Mouse (Mus musculus) hindbrain, embryonic 11.5 days (tissue): ENCODE data around the gene Tmem115. TPM values are rescaled to one million over a fixed set of nuclear protein-coding genes. Genes with fewer than 3 reads are reported as not detected.

Experiments used
- ATAC-seq: fragments of 200-750 bp; cut with Nextera tagmentation; 2 replicates; pipeline ENCODE4 v1.8.0; 2017; ENCODE audit warnings: mild to moderate bottlenecking, moderate TSS enrichment, moderate library complexity; ENCODE audit not compliant: low FRiP score
- DNase-seq: peaks from one replicate; pipeline ENCODE4 v3.0.0-alpha.2; 2015; ENCODE audit warnings: low spot score
- H3K27ac ChIP-seq: fragments of 300-500 bp; sonication (generic); 2 replicates; pipeline ENCODE4 v1.5.1; 2014; ENCODE audit warnings: mild to moderate bottlenecking, low read depth, low read length
- H3K27me3 ChIP-seq: fragments of 300-500 bp; sonication (generic); 2 replicates; pipeline ENCODE4 v1.6.1; 2014; ENCODE audit warnings: mild to moderate bottlenecking, low read length, moderate library complexity, mixed read lengths; ENCODE audit not compliant: control insufficient read depth, insufficient read depth
- H3K36me3 ChIP-seq: fragments of 300-500 bp; sonication (generic); 2 replicates; pipeline ENCODE4 v1.6.1; 2014; ENCODE audit warnings: mild to moderate bottlenecking, low read length, moderate library complexity, mixed read lengths; ENCODE audit not compliant: control insufficient read depth, insufficient read depth
- H3K4me1 ChIP-seq: fragments of 300-500 bp; sonication (generic); replicated peaks from 2 replicates; pipeline ENCODE4 v1.6.1; 2014; ENCODE audit warnings: low read length, mixed read lengths; ENCODE audit not compliant: control insufficient read depth, insufficient read depth
- H3K4me2 ChIP-seq: fragments of 300-500 bp; sonication (generic); replicated peaks from 2 replicates; pipeline ENCODE4 v1.6.1; 2014; ENCODE audit warnings: mild to moderate bottlenecking, low read depth, low read length
- H3K4me3 ChIP-seq: fragments of 300-500 bp; sonication (generic); 2 replicates; pipeline ENCODE4 v1.5.1; 2014; ENCODE audit warnings: low read depth, low read length
- H3K9ac ChIP-seq: fragments of 300-500 bp; sonication (generic); 2 replicates; pipeline ENCODE4 v1.6.1; 2014; ENCODE audit warnings: low read depth, low read length
- H3K9me3 ChIP-seq: fragments of 300-500 bp; sonication (generic); 2 replicates; pipeline ENCODE4 v1.6.1; 2016; ENCODE audit warnings: low read length; ENCODE audit not compliant: control insufficient read depth
- WGBS: fragments of 180-500 bp; shearing (Covaris S2); extraction: QIAGEN DNeasy Blood & Tissue Kit; methylation state at CpG from one replicate; pipeline ENCODE4 v1.1.7; 2014; 5-methylcytosine and 5-hydroxymethylcytosine counted together
- polyA plus RNA-seq: library from polyadenylated mRNA; unstranded; fragments of >200 nt; fragmentation: Nextera tagmentation; extraction: Ambion mirVana; gene quantifications from 2 replicates; pipeline ENCODE4 v1.2.1, GENCODE M21; 2014

Gene Tmem115
- 38.8 and 46.5 TPM in 2 replicates for polyA plus RNA-seq

DNA sequence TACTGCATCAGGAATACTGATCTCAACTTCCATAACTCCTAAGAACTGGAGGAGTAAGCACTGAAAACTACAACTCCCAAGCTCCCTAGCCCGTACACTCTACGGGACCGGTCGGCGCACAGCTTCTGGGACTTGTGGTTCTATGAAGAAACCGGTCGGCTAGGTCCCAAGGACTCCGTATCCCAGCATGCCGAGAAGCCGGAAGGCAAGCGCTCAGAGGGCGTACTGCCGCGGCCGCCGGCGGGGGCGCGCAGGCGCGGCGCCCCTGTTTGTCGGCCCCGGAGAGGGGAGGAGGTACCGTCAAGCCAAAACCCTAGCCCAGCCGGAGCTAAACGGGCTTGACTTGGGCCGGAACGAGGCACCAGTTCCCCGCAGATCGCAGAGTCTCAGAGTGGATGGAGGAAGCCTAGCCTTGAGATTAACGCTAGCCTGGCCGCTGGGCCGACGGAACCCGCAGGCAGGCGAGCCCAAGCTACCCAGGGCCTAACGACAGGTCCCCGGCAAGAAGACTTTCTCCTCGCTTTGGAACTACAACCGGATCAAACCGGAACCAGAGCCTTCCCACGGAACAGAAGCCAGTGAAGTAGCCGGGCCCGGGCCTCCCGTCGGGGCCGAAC lies at the start of gene Tmem115:
Gene Tmem115, plus strand, starts transcription at position 155 of the 617 bp plus-strand sequence.
- H3K27ac ChIP-seq, result 0 out of 2 replicates have a peak within 1 kb of the TSS, but pooled peaks have one; percentile 31
- DNase-seq (peak; percentile 94), ATAC-seq (peak; percentile 98)
- H3K36me3 ChIP-seq, result peaks cover 6% of the 10 kb centered on the region; the same call in 1 of the 2 replicates
- H3K4me3 ChIP-seq, result peak within 1 kb of the TSS; percentile 66
- H3K4me2 ChIP-seq, result peak within 1 kb of the TSS; percentile 100
- peak within 1 kb of the TSS; percentile 85 for H3K9ac ChIP-seq
- H3K4me1 ChIP-seq, result peaks cover 12% of the 10 kb centered on the region
- no peaks in the 10 kb centered on the region for H3K27me3 ChIP-seq
- WGBS, result under 1% methylated on average over 46 of the region's 48 CpGs
- no peaks in the 10 kb centered on the region for H3K9me3 ChIP-seq

DNA sequence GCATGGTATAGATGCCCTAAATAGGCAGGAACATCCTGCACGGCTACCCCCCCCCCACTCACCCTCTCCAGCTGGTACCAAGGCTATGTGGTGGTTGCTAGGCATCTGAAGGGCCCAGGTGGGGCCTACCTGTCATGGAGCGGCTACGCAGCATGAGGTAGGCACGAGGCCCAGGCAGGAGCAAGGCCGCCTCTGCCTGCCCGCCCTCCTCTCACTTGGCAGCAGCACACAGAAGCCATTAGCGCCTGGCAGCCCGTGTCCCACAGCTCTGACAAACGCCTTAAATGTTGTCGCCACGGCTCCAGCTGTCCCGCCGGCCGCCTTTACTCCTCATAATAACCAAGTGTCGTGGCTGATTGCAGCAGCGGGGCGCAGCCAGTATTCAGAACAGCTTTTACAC lies 49.4 kb upstream of the Tmem115 start:
- Histone ChIP-seq H3K27ac (peak overlapping the region; percentile 82), H3K4me2 (no peak overlapping the region), H3K9ac (no peak overlapping the region), H3K4me1 (peaks cover 19% of the 10 kb centered on the region; the same call in 1 of the 2 replicates), H3K36me3 (no peaks in the 10 kb centered on the region), H3K9me3 (no peaks in the 10 kb centered on the region), H3K4me3 (no peak overlapping the region), H3K27me3 (no peaks in the 10 kb centered on the region)
- ATAC-seq (peak; percentile 17), DNase-seq (peak; percentile 46)
- 66% methylated on average over 17 of the region's 17 CpGs for WGBS

DNA sequence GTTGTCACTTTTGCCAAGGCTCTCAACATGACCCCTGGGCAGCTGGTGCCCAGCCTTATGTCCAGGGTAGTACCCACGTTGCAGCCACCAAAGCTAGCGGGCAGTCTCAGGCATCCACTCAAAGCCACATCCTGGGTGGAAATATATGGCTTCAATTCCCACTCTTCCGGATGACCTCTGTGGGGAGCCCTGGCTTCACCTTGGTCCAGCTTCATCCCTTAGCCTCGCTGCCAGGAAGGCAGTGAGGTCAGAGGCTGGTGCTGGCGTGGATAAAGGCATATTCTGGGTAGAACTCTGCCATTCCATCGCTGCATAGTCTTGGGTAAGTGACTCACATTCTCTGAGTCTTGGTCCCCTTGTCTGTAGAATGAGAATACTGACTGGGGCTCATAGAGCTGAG lies 49.0 kb upstream of the Tmem115 start:
- H3K9ac ChIP-seq, result no peak overlapping the region
- ATAC-seq, result no peak; the same call in 1 of the 2 replicates
- H3K27me3 ChIP-seq, result no peaks in the 10 kb centered on the region
- H3K4me3 ChIP-seq, result no peak overlapping the region
- H3K9me3 ChIP-seq, result no peaks in the 10 kb centered on the region
- H3K4me2 ChIP-seq, result no peak overlapping the region
- 82% methylated on average over 6 of the region's 6 CpGs for WGBS
- peaks cover 17% of the 10 kb centered on the region; the same call in 1 of the 2 replicates for H3K4me1 ChIP-seq
- no peaks in the 10 kb centered on the region for H3K36me3 ChIP-seq
- no peak for DNase-seq
- H3K27ac ChIP-seq, result peak overlapping the region; percentile 82

DNA sequence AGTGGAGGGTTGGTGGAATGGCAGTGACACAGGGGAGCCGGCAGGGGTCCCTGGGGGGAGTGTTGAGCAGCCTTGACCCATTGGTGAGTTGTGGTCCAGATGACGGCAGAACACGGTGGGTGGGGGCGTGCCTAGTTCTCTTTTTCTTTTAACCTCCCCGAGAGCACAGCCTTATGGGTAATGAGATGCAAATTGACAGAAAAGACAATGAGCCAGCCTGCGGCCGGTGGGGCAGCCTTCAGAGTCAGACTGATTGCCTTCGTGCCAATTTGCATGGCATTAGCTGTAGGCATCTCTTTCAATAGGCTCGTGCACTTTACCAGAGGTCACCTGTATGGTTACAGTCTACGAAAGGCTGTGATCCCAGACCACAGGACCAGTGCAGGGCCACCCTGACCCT lies 47.7 kb upstream of the Tmem115 start:
- no peaks in the 10 kb centered on the region for H3K36me3 ChIP-seq
- no peak overlapping the region for H3K27ac ChIP-seq
- ATAC-seq, result peak; percentile 62; the same call in 1 of the 2 replicates
- H3K4me2 ChIP-seq, result no peak overlapping the region
- no peaks in the 10 kb centered on the region for H3K27me3 ChIP-seq
- 29% methylated on average over 10 of the region's 10 CpGs for WGBS
- no peaks in the 10 kb centered on the region for H3K9me3 ChIP-seq
- no peak overlapping the region for H3K4me3 ChIP-seq
- peak; percentile 50 for DNase-seq
- no peak overlapping the region for H3K9ac ChIP-seq
- H3K4me1 ChIP-seq, result peaks cover 16% of the 10 kb centered on the region; the same call in 1 of the 2 replicates

DNA sequence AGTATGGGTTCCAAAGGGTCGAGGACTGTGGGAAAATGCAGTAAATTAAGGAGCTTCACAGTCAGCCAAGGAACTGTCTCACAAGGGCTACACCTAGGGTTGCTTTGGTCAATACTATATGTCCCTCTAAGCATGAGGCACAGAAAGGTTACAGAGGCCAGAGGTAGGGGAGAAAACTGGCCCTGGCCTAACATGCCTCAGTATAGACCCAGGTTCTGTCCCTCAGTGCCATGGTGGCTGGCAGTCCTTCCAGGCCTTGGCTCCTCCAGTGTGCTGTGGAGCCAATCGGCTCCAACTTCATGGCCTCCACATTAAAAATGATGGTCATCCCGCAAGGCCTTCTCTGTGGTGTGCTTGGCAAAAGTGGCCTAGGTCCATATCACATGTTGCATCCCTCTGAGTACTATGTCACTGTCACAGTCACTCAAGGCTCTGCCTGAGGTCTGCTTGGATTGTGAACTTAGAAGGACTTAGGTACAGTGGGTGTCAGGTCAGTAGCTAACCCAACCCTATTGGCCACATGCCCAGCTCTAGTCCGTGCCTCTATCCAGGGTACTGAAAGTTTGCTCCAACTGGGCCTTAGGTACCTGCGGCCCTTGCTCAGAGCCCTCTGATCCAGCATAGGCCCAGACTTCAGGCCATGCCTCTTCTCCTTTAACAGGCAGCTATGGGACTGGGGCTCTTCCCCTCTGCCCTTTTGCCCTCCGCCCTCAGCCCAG lies 47.1 kb upstream of the Tmem115 start:
- Histone ChIP-seq H3K27me3 (no peaks in the 10 kb centered on the region), H3K4me2 (no peak overlapping the region), H3K4me3 (no peak overlapping the region), H3K4me1 (peaks cover 14% of the 10 kb centered on the region; the same call in 1 of the 2 replicates), H3K9ac (no peak overlapping the region), H3K9me3 (no peaks in the 10 kb centered on the region), H3K36me3 (no peaks in the 10 kb centered on the region), H3K27ac (no peak overlapping the region)
- peak; percentile 22; the same call in 1 of the 2 replicates for ATAC-seq
- DNase-seq, result no peak
- 75% methylated on average over 6 of the region's 6 CpGs for WGBS

DNA sequence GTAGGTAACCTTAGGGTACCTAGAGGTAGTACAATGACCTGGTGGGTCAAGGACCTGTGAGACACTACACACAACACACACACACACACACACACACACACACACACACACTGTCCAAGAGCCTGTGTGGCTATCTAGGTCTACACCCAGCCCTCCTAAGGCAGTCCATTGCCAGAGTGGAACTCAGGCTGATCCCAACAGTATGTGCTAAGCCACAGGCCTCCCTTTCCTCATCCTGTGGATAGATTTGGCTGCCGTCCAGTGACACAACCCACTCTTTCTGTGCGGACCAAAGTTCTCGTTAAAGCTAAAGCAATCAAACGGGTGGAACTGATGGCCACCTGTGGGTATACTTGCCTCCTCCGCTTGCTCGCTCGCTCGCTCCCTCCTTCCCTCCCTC lies 43.6 kb upstream of the Tmem115 start:
- Histone ChIP-seq H3K4me2 (no peak overlapping the region), H3K9me3 (no peaks in the 10 kb centered on the region), H3K27ac (no peak overlapping the region), H3K4me3 (no peak overlapping the region), H3K4me1 (peaks cover 10% of the 10 kb centered on the region; the same call in 1 of the 2 replicates), H3K9ac (no peak overlapping the region), H3K36me3 (no peaks in the 10 kb centered on the region), H3K27me3 (no peaks in the 10 kb centered on the region)
- no peak for DNase-seq
- ATAC-seq, result no peak
- WGBS, result 75% methylated on average over 8 of the region's 8 CpGs

DNA sequence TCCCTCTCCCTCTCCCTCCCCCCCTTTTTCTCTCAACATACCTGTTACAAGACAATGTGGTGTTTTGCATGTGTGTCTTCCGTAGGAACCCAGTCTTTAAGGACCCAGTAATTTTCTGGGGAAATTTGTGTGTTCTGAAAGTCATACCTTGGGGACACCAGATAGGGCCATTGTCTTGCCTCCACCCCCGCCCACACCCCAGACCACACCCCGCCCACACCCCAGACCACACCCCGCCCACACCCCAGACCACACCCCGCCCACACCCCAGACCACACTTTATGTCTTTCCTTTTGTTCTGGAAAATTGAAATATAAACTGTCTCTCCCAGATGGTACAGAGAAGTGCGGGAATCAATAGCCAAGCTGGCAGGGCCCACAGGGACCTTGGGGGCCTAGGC lies 43.1 kb upstream of the Tmem115 start:
- WGBS, result 72% methylated on average over 6 of the region's 6 CpGs
- H3K27me3 ChIP-seq, result no peaks in the 10 kb centered on the region

DNA sequence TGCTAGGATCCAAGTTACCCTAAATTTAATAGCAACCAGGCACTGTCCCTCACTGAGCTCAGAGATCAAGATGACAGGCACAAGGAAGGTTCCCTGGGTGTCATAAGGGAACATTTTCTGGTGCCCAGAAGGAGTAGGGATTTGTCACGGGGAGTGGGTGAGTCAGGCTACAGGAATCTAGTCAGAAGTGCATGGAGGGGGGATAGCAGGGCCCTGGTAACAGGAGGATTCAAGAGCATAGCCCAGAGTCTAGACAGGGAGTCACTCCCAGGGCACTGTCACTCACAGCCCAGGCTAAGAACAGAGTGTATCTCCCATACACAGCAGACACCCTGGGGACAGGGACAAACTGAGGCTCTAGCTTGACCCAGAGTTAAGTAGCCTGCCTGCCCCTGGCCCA lies 40.2 kb upstream of the Tmem115 start:
- H3K4me3 ChIP-seq, result no peak overlapping the region
- ATAC-seq (no peak), DNase-seq (no peak)
- no peak overlapping the region for H3K9ac ChIP-seq
- no peaks in the 10 kb centered on the region for H3K27me3 ChIP-seq
- no peak overlapping the region for H3K4me2 ChIP-seq
- H3K27ac ChIP-seq, result no peak overlapping the region
- H3K4me1 ChIP-seq, result no peaks in the 10 kb centered on the region
- WGBS, result 67% methylated on average over 1 of the region's 1 CpGs
- H3K9me3 ChIP-seq, result no peaks in the 10 kb centered on the region
- H3K36me3 ChIP-seq, result no peaks in the 10 kb centered on the region

More for the DNA sequence above, 43.1 kb upstream of the Tmem115 start:
- Histone ChIP-seq H3K9ac (no peak overlapping the region), H3K9me3 (no peaks in the 10 kb centered on the region), H3K4me1 (peaks cover 8% of the 10 kb centered on the region; the same call in 1 of the 2 replicates), H3K4me2 (no peak overlapping the region), H3K4me3 (no peak overlapping the region), H3K27ac (no peak overlapping the region), H3K36me3 (no peaks in the 10 kb centered on the region)
- DNase-seq, result no peak
- ATAC-seq, result no peak
